Mouse (Mus musculus) frontal cortex, postnatal 25 days (tissue): ENCODE measurements at regions not wholly inside any gene's neighbourhood (a gene's known extent, or its start where the extent isn't known, plus 50 kb on each side); places are given as distances from the start of the nearest gene placed in this dataset.

ENCODE experiments used
- DNase-seq, 2 experiments: peaks; one replicate each; pipeline ENCODE4 v3.0.0; 2022; ENCODE audit warnings: low spot score in 2 of 2

GRCm38 (mm10) chr17:45797121-45797520 is 63.5 kb upstream of the 1600014C23Rik start:
- no peak for DNase-seq

- DNase-seq, result no peak
Measured at GRCm38 (mm10) chr17:45794926-45795325, 61.3 kb upstream of the 1600014C23Rik start.

- no peak for DNase-seq
Measured at GRCm38 (mm10) chr17:45790959-45791520, 57.4 kb upstream of the 1600014C23Rik start.

- DNase-seq, result no peak
Measured at GRCm38 (mm10) chr17:45789777-45790176, 56.1 kb upstream of the 1600014C23Rik start.

- no peak for DNase-seq
Measured at GRCm38 (mm10) chr17:45784905-45785304, 51.3 kb upstream of the 1600014C23Rik start.

GRCm38 (mm10) chr17:45784496-45784895 is 50.9 kb upstream of the 1600014C23Rik start:
- DNase-seq, result no peak
